Mouse (Mus musculus) heart, embryonic 12.5 days (tissue): ENCODE measurements around the gene Lrrc3c. TPM values are rescaled to one million over a fixed set of nuclear protein-coding genes. Genes with fewer than 3 reads are reported as not detected.
"Not testable (repeated sequence)": the region's sequence is repeated elsewhere in the genome, so short reads cannot be mapped to it uniquely, and the experiment has no call there.

ENCODE experiments used
- ATAC-seq: fragments of 200-750 bp; cut with Nextera tagmentation; 2 replicates; pipeline ENCODE4 v1.8.0; 2017; ENCODE audit warnings: moderate TSS enrichment, moderate library complexity; ENCODE audit not compliant: insufficient number of reproducible peaks, low FRiP score
- H3K27ac ChIP-seq: fragments of 300-500 bp; sonication (generic); 2 replicates; pipeline ENCODE4 v1.5.1; 2016; ENCODE audit warnings: mild to moderate bottlenecking, moderate library complexity; ENCODE audit not compliant: poor library complexity, severe bottlenecking
- H3K27me3 ChIP-seq: fragments of 300-500 bp; sonication (generic); replicated peaks from 2 replicates; pipeline ENCODE4 v1.6.1; 2016; ENCODE audit warnings: mild to moderate bottlenecking, moderate library complexity
- H3K36me3 ChIP-seq: fragments of 300-500 bp; sonication (generic); 2 replicates; pipeline ENCODE4 v1.6.1; 2016; ENCODE audit warnings: mild to moderate bottlenecking, moderate library complexity
- H3K4me1 ChIP-seq: fragments of 300-500 bp; sonication (generic); replicated peaks from 2 replicates; pipeline ENCODE4 v1.6.1; 2016; ENCODE audit warnings: mild to moderate bottlenecking
- H3K4me2 ChIP-seq: fragments of 300-500 bp; sonication (generic); 2 replicates; pipeline ENCODE4 v1.6.1; 2016; ENCODE audit warnings: mild to moderate bottlenecking, moderate library complexity
- H3K4me3 ChIP-seq: fragments of 300-500 bp; sonication (generic); 2 replicates; pipeline ENCODE4 v1.5.1; 2016; ENCODE audit warnings: mild to moderate bottlenecking
- H3K9ac ChIP-seq: fragments of 300-500 bp; sonication (generic); 2 replicates; pipeline ENCODE4 v1.6.1; 2016; ENCODE audit warnings: mild to moderate bottlenecking, moderate library complexity
- H3K9me3 ChIP-seq: fragments of 300-500 bp; sonication (generic); replicated peaks from 2 replicates; pipeline ENCODE4 v1.6.1; 2016; ENCODE audit warnings: mild to moderate bottlenecking, moderate library complexity
- WGBS: fragments of 180-500 bp; shearing (Covaris S2); methylation state at CpG from one replicate; pipeline ENCODE4 v1.1.7; 2016; 5-methylcytosine and 5-hydroxymethylcytosine counted together
- polyA plus RNA-seq: library from polyadenylated mRNA; unstranded; fragments of >200 nt; fragmentation: Nextera tagmentation; extraction: Ambion mirVana; gene quantifications from 2 replicates; pipeline ENCODE4 v1.2.1, GENCODE M21; 2016

Lrrc3c gene
- polyA plus RNA-seq, 1 experiment from 2014 or later = not detected

DNA sequence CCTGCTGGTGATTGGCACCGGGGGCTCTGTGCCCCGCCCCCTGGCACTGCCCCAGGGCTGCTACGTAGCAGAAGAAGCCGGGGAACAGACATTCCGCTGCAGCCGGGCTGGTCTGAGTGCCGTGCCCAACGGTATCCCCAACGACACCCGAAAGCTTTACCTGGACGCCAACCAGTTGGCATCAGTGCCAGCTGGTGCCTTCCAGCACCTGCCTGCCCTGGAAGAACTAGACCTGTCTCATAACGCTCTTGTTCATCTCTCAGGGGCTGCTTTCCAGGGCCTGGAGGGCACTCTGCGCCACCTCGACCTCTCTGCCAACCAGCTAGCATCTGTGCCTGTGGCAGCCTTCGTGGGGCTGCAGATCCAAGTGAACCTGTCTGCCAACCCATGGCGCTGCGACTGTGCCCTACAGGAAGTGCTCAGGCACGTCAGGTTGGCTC, 780 bp downstream of the Lrrc3c start:
- Histone ChIP-seq H3K4me2 (peak overlapping the region; percentile 31; the same call in 1 of the 2 replicates), H3K4me3 (no peak overlapping the region), H3K9me3 (no peaks in the 10 kb centered on the region), H3K27me3 (peaks cover 27% of the 10 kb centered on the region), H3K36me3 (no peaks in the 10 kb centered on the region), H3K4me1 (peaks cover 40% of the 10 kb centered on the region), H3K9ac (peak overlapping the region; percentile 27; the same call in 1 of the 2 replicates), H3K27ac (no peak overlapping the region)
- ATAC-seq = no peak
- 64% methylated on average over 18 of the region's 18 CpGs for WGBS

DNA sequence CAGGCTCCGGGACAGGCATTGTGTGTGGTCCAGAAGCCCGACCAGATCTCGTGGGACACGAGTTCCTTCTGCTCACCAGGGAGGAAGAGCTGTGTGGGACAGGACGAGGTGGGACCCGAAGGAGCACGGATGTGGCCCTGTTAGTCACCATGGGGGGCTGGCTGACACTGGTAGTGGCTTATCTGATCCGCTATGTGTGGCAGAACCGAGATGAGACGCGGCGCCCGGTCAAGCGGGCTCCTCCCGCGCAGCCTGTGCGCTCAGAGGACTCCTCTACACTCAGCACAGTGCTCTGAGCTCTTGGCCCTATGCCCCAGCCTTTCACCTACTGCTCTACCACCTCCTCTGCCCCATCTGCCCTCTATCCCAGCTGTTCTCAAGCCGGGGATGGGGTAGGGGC, 1.2 kb downstream of the Lrrc3c start:
- no peaks in the 10 kb centered on the region for H3K9me3 ChIP-seq
- H3K4me2 ChIP-seq = peak overlapping the region; percentile 31; the same call in 1 of the 2 replicates
- no peaks in the 10 kb centered on the region for H3K36me3 ChIP-seq
- no peak overlapping the region for H3K27ac ChIP-seq
- ATAC-seq = no peak
- no peak overlapping the region for H3K4me3 ChIP-seq
- 26% methylated on average over 18 of the region's 18 CpGs for WGBS
- H3K4me1 ChIP-seq = peaks cover 38% of the 10 kb centered on the region
- peaks cover 27% of the 10 kb centered on the region for H3K27me3 ChIP-seq
- peak overlapping the region; percentile 27 for H3K9ac ChIP-seq

DNA sequence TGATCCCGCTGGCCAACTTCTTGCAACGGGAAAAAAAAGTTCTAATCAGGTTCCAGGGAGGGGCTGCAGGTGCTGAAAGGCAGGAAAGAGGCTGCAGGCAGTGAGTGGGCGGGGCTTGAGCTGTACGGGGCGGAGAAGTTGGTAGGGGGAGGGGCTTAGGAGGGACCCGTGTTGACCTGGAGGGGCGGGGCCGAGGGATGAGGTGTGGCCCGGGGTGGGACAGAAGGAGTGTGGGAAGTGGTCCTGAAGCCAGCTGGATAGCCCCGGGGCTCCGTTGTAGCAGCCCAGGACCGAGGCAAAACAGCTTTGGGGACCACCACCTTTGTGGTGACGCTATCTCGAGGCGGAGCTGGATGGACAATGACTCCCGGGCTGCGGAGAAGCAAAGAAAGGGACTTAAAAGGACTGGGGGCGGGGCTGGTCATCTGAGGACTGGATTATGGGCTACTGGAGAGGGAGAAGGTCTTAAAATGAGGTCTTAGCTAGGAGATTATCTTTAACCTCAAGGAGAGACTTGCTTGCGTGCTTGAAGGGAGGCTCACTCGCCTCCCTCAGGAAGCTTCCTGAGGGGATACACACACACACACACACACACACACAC, 4.1 kb downstream of the Lrrc3c start:
- ATAC-seq = peak; percentile 71
- Histone ChIP-seq H3K4me1 (peaks cover 32% of the 10 kb centered on the region), H3K27me3 (peaks cover 32% of the 10 kb centered on the region), H3K9ac (peak overlapping the region; percentile 42; the same call in 1 of the 2 replicates), H3K9me3 (no peaks in the 10 kb centered on the region), H3K36me3 (no peaks in the 10 kb centered on the region), H3K4me3 (peak overlapping the region; percentile 43), H3K4me2 (peak overlapping the region; percentile 76), H3K27ac (no peak overlapping the region)
- 1% methylated on average over 20 of the region's 20 CpGs for WGBS

DNA sequence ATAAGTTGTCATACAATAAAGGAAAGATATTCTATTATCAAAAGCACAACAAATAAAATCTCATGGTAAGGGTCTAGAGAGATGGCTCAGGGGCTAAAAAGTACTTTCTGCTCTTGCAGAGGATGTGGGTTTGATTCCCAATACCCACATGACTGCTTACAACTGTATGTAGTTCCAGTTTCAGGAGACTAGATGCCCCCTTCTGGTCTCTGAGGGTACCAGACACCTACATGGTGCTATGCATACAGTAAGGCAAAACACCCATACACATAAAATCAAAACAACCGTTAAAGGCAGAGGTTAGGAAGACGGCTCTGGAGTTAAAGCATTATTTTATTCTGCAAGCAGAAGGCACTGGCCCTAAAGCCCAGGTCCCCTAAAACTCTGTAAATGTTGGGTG, 5.9 kb downstream of the Lrrc3c start:
- peaks cover 28% of the 10 kb centered on the region for H3K27me3 ChIP-seq
- 80% methylated on average over 2 of the region's 2 CpGs for WGBS

DNA sequence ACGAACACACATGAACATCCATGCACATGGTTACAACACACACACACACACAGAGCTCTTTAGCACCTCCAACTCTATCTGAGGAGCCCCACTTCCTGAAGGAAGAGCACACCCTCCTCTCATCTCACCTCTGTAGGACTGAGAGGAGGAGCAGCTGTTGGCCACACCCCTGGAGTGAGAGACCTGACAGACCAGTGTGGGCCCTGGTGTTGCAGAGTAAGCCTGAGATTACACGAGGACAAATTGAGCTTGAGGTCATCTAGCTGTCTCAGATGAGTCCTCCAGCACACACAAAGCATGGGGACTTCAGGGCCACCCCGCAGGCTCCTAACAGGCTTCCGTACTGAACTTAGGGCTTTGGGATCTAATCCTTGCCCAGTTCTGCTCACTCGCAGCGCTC, 6.8 kb downstream of the Lrrc3c start:
- not testable (repeated sequence) for H3K4me3 ChIP-seq, H3K27ac ChIP-seq, ATAC-seq, H3K9me3 ChIP-seq, H3K4me2 ChIP-seq, H3K36me3 ChIP-seq, H3K9ac ChIP-seq
- H3K4me1 ChIP-seq = peaks cover 19% of the 10 kb centered on the region
- H3K27me3 ChIP-seq = peaks cover 21% of the 10 kb centered on the region
- 64% methylated on average over 6 of the region's 6 CpGs for WGBS

More for the DNA sequence above, 5.9 kb downstream of the Lrrc3c start:
- H3K9ac ChIP-seq = no peak overlapping the region
- H3K4me3 ChIP-seq = no peak overlapping the region
- no peaks in the 10 kb centered on the region for H3K9me3 ChIP-seq
- peaks cover 25% of the 10 kb centered on the region for H3K4me1 ChIP-seq
- no peaks in the 10 kb centered on the region for H3K36me3 ChIP-seq
- no peak overlapping the region for H3K4me2 ChIP-seq
- no peak for ATAC-seq
- no peak overlapping the region for H3K27ac ChIP-seq

DNA sequence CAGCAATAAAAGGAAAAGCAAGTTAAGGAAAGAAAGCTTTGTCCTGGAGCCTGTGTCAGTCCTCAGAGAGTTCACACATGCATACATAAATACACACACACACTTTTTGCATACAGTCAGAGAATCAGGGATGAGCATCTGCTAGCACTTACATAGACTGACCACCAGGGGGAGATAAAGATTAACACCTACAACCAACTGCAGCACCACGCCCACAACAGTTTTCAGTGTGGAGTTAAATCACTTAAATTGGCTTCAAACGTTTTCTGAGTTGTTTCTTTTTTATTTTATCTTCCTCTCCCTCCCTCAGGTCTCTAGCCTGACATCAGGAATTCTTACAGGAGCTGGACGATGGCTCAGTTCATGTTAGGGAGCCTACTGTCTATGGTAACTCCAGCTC, 8.7 kb downstream of the Lrrc3c start:
- no peak overlapping the region for H3K4me3 ChIP-seq
- 8% methylated on average over 3 of the region's 3 CpGs for WGBS
- H3K4me2 ChIP-seq = no peak overlapping the region
- no peaks in the 10 kb centered on the region for H3K9me3 ChIP-seq
- H3K36me3 ChIP-seq = no peaks in the 10 kb centered on the region
- peaks cover 15% of the 10 kb centered on the region for H3K27me3 ChIP-seq
- ATAC-seq = no peak
- no peak overlapping the region for H3K27ac ChIP-seq
- H3K4me1 ChIP-seq = peaks cover 9% of the 10 kb centered on the region
- no peak overlapping the region for H3K9ac ChIP-seq

DNA sequence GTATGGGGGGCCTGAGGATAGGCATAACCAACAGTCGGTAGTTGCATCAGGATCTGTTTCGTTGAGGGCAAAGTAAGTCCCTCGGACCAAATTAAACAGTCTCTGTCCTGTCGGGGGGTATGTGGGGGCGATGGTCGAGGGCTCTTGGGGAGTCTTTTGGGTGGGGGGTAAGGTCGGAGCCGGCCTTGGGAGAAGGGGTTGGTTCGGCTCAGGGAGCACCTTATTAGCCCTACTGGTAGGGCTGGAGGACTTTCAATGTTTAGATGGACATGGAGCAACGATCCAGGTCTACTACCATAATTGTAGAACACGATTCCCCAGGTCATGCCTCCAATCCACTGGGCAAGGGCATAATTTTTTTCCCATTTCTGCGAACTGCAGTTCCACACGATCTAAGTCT, 22.7 kb downstream of the Lrrc3c start:
- Histone ChIP-seq H3K27ac (no peak overlapping the region), H3K4me1 (no peaks in the 10 kb centered on the region), H3K9ac (no peak overlapping the region), H3K36me3 (no peaks in the 10 kb centered on the region), H3K4me3 (no peak overlapping the region), H3K27me3 (no peaks in the 10 kb centered on the region), H3K9me3 (peaks cover 20% of the 10 kb centered on the region), H3K4me2 (no peak overlapping the region)
- WGBS = 86% methylated on average over 13 of the region's 13 CpGs
- ATAC-seq = no peak

DNA sequence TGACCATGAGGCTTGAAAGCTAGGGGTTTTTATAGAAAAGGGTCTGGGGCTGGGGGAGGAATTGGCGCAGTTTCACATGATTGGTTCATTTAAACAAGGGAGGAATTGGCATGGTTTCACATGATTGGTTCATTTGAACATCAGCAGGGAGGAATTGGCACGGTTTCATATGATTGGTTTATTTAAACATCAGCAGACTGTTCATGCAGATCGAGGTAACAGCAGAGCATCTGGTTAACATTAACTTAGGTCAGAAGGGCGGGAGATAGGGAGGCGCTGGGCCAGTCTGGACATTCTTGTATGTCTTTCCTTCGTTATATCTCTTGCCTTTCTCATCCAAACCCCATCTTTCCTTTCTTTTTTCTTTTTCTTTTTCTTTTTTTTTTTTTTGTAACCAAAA, 25.9 kb downstream of the Lrrc3c start:
- ATAC-seq, H3K36me3 ChIP-seq, H3K27me3 ChIP-seq, H3K4me3 ChIP-seq, H3K27ac ChIP-seq, H3K4me2 ChIP-seq, H3K9ac ChIP-seq, H3K4me1 ChIP-seq: not testable (repeated sequence)
- H3K9me3 ChIP-seq = peaks cover 20% of the 10 kb centered on the region
- WGBS = 74% methylated on average over 6 of the region's 6 CpGs

DNA sequence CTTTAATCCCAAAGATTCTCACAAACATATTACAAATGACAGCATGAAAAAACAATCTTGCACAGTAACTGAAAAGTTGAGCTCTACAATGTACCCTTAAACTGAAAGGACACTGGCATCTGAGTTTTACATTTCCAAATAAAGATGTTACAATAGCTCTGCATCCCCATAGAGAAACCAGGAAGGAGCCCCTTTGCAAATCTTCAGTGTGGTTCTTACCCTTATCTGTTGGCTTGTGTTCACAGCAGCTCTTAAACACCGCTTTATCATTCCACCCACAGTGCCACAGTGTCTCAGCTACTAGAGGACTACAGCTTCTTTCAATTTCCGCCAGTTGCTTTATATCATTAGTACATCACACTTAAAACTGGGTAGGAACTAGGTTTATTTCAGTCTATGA, 26.3 kb downstream of the Lrrc3c start:
- H3K27me3 ChIP-seq, H3K36me3 ChIP-seq, H3K9ac ChIP-seq, H3K4me3 ChIP-seq, H3K4me2 ChIP-seq, H3K4me1 ChIP-seq, ATAC-seq, H3K27ac ChIP-seq: not testable (repeated sequence)
- peaks cover 20% of the 10 kb centered on the region for H3K9me3 ChIP-seq
- WGBS = 68% methylated on average over 2 of the region's 2 CpGs

DNA sequence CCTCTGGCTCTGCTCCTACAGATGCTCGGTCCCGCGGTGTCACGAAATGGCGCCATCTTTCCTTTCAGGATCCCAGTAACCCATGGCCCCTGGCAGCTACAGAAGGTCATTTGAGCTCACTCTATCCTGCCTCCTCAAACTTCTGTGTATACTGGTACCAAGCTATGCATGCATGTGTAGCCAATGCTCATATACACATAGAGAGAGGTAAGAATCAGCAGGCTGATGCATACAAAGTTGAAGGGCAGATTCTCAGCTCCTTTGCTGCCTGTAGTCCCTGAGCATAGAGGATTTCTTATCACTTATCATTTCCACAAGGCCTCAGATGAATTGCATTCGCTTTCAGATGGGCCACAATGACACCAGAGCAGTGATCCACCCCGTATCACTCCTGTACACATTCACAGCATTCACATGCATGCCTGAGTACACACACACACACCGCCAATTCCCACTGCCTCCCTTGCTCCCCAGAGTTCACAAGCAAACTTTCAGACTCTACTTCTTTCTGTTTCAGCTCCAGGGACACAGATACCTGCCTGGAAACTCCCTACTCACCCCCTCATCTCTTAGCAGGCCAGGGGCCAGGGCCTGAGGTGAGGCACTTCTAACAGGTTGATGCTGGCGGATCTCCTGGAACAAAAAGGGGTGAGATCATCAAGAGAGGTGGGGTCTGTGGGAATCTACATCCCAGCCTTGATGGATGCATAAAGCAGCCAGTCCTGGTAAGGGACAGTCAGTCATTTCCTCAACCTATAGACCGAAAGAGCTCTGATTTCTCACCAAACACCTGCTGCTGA, 27.7 kb downstream of the Lrrc3c start, which contains the start of the genes Gm12355 and Gsdma3:
Gm12355 (minus strand) TSS at position 51 of the 800 bp plus-strand sequence.
Gsdma3 (plus strand) TSS at position 750 of the 800 bp plus-strand sequence.
- no peak within 1 kb of the TSS for H3K4me2 ChIP-seq
- no peaks in the 10 kb centered on the region for H3K4me1 ChIP-seq
- no peak within 1 kb of the TSS for H3K27ac ChIP-seq
- peaks cover 20% of the 10 kb centered on the region for H3K9me3 ChIP-seq
- ATAC-seq = no peak
- no peaks in the 10 kb centered on the region for H3K36me3 ChIP-seq
- no peak within 1 kb of the TSS for H3K9ac ChIP-seq
- peaks cover 5% of the 10 kb centered on the region; the same call in 1 of the 2 replicates for H3K27me3 ChIP-seq
- 87% methylated on average over 10 of the region's 10 CpGs for WGBS
- H3K4me3 ChIP-seq = no peak within 1 kb of the TSS

DNA sequence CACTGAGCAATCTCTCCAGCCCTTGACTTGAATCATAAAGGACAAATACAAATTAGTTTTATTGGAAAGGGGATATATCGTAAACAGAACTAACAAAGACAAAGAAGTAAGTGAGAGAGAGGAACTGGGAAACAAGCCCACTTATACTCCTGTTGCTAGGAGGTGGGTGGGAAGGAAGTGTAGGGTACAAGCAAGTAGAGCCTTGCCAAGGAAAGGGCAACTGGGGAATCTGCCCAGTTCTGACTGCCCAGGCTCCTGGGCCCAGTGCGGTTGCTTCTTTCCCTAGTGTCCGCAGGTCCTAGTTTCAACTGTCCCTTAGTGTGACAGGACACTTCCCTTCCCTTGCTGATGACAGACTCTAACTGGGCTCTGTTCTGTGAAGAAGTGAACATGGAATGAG, 30.6 kb downstream of the Lrrc3c start:
- Histone ChIP-seq H3K4me1 (no peaks in the 10 kb centered on the region), H3K4me3 (no peak overlapping the region), H3K36me3 (no peaks in the 10 kb centered on the region), H3K27ac (no peak overlapping the region), H3K4me2 (no peak overlapping the region), H3K9me3 (peaks cover 4% of the 10 kb centered on the region), H3K27me3 (peaks cover 17% of the 10 kb centered on the region; the same call in 1 of the 2 replicates), H3K9ac (no peak overlapping the region)
- ATAC-seq = no peak
- 86% methylated on average over 3 of the region's 3 CpGs for WGBS
